Mouse (Mus musculus) small intestine, adult 2 months (tissue): ENCODE measurements around the gene Poln.

Experiments
- CTCF ChIP-seq: fragments of 200-500 bp; IDR thresholded peaks from 2 replicates; pipeline ENCODE4 v1.5.1; 2012; ENCODE audit warnings: low read depth, mild to moderate bottlenecking, control low read depth, inconsistent platforms, low read length, moderate library complexity, mixed read lengths; ENCODE audit not compliant: insufficient replicate concordance, insufficient read length; ENCODE audit errors: extremely low read depth
- POLR2A ChIP-seq: fragments of 200-500 bp; IDR thresholded peaks from 2 replicates; pipeline ENCODE4 v1.6.1; 2012; ENCODE audit warnings: low read depth, mild to moderate bottlenecking, control low read depth, inconsistent platforms, low read length, moderate library complexity

- TF ChIP-seq CTCF: no peak
- no peak for TF ChIP-seq POLR2A
Measured at GRCm38 (mm10) chr5:34182486-34182885, 13.2 kb upstream of the Poln start.
